Mouse (Mus musculus) embryonic facial prominence, embryonic 13.5 days (tissue): ENCODE results near the gene Zfp536. TPM values are rescaled to one million over a fixed set of nuclear protein-coding genes. Genes with fewer than 3 reads are reported as not detected.

Source experiments
- ATAC-seq: fragments of 200-750 bp; cut with Nextera tagmentation; 2 replicates; pipeline ENCODE4 v1.8.0; 2017; ENCODE audit warnings: low read depth; ENCODE audit not compliant: insufficient number of reproducible peaks, insufficient read depth, low FRiP score, low TSS enrichment
- H3K27ac ChIP-seq: fragments of 300-500 bp; sonication (generic); 2 replicates; pipeline ENCODE4 v1.5.1; 2015; ENCODE audit warnings: moderate library complexity, mild to moderate bottlenecking, inconsistent platforms
- H3K27me3 ChIP-seq: fragments of 300-500 bp; sonication (generic); 2 replicates; pipeline ENCODE4 v1.6.1; 2015; ENCODE audit warnings: mild to moderate bottlenecking, inconsistent platforms
- H3K36me3 ChIP-seq: fragments of 300-500 bp; sonication (generic); 2 replicates; pipeline ENCODE4 v1.6.1; 2015; ENCODE audit warnings: mild to moderate bottlenecking, inconsistent platforms
- H3K4me1 ChIP-seq: fragments of 300-500 bp; sonication (generic); 2 replicates; pipeline ENCODE4 v1.6.1; 2015; ENCODE audit warnings: inconsistent platforms
- H3K4me2 ChIP-seq: fragments of 300-500 bp; sonication (generic); 2 replicates; pipeline ENCODE4 v1.6.1; 2015; ENCODE audit warnings: moderate library complexity, mild to moderate bottlenecking, inconsistent platforms
- H3K4me3 ChIP-seq: fragments of 300-500 bp; sonication (generic); 2 replicates; pipeline ENCODE4 v1.5.1; 2015; ENCODE audit warnings: mild to moderate bottlenecking, inconsistent platforms
- H3K9ac ChIP-seq: fragments of 300-500 bp; sonication (generic); 2 replicates; pipeline ENCODE4 v1.6.1; 2015; ENCODE audit warnings: mild to moderate bottlenecking, inconsistent platforms
- H3K9me3 ChIP-seq: fragments of 300-500 bp; sonication (generic); 2 replicates; pipeline ENCODE4 v1.6.1; 2016; ENCODE audit warnings: inconsistent platforms
- WGBS: fragments of 180-500 bp; shearing (Covaris S2); methylation state at CpG from one replicate; pipeline ENCODE4 v1.1.7; 2015; ENCODE audit warnings: mixed read lengths; 5-methylcytosine and 5-hydroxymethylcytosine counted together
- polyA plus RNA-seq: library from polyadenylated mRNA; unstranded; fragments of >200 nt; fragmentation: Nextera tagmentation; extraction: Ambion mirVana; gene quantifications from 2 replicates; pipeline ENCODE4 v1.2.1, GENCODE M21; 2015

The Zfp536 gene
- polyA plus RNA-seq, 1 experiment from 2014 or later = 7.1 TPM

DNA sequence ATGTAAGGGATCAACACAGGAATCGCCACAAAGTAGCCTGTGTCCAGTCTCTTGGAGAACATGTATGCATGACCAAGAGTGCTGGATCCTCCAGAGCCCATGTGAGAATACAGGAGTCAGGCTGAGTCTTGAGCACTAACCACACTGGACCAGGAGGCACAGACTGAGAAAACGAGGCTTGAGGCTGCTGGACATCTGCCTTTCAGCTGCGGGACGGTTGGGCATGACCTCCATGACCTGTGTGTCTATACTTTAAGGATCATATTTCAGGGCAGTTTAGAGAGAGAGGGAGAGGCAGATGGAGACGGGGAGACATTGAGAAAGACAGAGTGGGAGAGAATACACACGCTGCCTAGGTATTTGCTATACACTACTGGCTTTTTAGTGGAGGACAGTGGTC, 229.4 kb downstream of the Zfp536 start:
- H3K27ac ChIP-seq = no peak overlapping the region
- no peak overlapping the region for H3K4me2 ChIP-seq
- no peak for ATAC-seq
- WGBS = 18% methylated on average over 6 of the region's 6 CpGs
- H3K9ac ChIP-seq = no peak overlapping the region
- no peaks in the 10 kb centered on the region for H3K9me3 ChIP-seq
- H3K27me3 ChIP-seq = no peaks in the 10 kb centered on the region
- no peak overlapping the region for H3K4me3 ChIP-seq
- no peaks in the 10 kb centered on the region for H3K4me1 ChIP-seq
- H3K36me3 ChIP-seq = no peaks in the 10 kb centered on the region

DNA sequence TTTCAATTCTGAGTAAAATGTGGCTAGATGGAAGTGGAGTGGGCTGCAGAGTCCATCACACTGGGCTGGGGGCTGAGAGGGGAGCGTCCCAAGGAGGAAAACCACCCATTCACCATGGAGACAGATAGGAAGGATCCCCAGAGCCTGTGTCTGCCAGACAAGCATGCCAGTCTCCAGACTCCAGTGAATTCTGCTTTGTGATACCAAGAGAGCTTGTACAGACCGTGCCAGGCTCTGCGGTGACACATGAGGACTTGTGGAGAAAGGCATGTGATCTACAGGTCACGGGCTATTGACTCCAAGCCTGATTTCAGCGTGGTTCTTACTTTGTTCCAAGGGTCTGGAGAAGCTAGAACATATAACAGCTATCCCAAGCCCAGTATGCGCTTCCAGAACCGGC, 230.5 kb downstream of the Zfp536 start:
- no peaks in the 10 kb centered on the region for H3K27me3 ChIP-seq
- H3K27ac ChIP-seq = no peak overlapping the region
- no peaks in the 10 kb centered on the region for H3K36me3 ChIP-seq
- H3K4me1 ChIP-seq = no peaks in the 10 kb centered on the region
- 89% methylated on average over 7 of the region's 7 CpGs for WGBS
- H3K4me2 ChIP-seq = no peak overlapping the region
- H3K9me3 ChIP-seq = no peaks in the 10 kb centered on the region
- H3K4me3 ChIP-seq = no peak overlapping the region
- no peak for ATAC-seq
- H3K9ac ChIP-seq = no peak overlapping the region

DNA sequence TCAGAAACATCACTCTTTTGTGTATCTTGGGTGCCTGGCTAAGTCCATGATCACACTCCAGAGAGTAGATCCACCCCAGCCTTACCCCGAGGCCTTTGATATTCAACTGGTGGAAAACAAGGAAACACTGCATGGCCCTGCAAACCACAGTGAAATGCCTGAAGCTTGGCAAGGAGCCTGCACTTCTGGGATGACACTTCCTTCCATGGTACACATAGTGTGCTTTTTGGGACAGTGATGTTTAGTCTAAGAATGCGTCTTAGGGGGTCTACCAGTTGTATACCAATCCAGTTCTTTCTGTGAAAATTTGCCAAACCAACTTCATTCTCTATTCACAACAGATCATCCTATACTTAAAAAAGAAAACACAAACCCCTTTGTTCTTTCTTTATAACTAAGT, 242.3 kb downstream of the Zfp536 start:
- no peaks in the 10 kb centered on the region for H3K9me3 ChIP-seq
- H3K27me3 ChIP-seq = no peaks in the 10 kb centered on the region
- H3K27ac ChIP-seq = no peak overlapping the region
- no peak overlapping the region for H3K4me2 ChIP-seq
- WGBS = 87% methylated on average over 2 of the region's 2 CpGs
- no peak overlapping the region for H3K4me3 ChIP-seq
- ATAC-seq = no peak
- no peaks in the 10 kb centered on the region for H3K4me1 ChIP-seq
- no peak overlapping the region for H3K9ac ChIP-seq
- no peaks in the 10 kb centered on the region for H3K36me3 ChIP-seq

DNA sequence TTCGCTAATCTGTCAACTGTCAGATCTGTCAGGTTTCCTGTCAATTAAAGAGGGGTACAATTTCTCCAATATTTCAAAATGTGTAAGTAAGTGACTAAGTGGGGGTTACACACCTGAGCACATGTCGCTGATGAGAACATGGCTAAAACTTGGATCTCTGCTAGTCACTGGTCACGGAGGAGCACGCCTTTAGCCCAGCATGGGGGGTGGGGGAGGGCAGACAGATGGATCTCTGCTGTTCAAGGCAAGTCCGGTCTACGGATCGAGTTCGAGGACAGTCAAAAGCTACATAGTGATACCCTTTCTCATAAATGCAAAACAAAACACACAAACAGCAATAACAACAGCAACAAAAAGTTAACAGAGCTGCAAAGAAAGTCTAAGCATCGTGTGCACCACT, 245.1 kb downstream of the Zfp536 start:
- no peak overlapping the region for H3K9ac ChIP-seq
- no peaks in the 10 kb centered on the region for H3K27me3 ChIP-seq
- H3K4me1 ChIP-seq = no peaks in the 10 kb centered on the region
- H3K36me3 ChIP-seq = no peaks in the 10 kb centered on the region
- ATAC-seq = no peak
- no peaks in the 10 kb centered on the region for H3K9me3 ChIP-seq
- H3K4me2 ChIP-seq = no peak overlapping the region
- no peak overlapping the region for H3K27ac ChIP-seq
- no peak overlapping the region for H3K4me3 ChIP-seq
- WGBS = 88% methylated on average over 9 of the region's 9 CpGs

DNA sequence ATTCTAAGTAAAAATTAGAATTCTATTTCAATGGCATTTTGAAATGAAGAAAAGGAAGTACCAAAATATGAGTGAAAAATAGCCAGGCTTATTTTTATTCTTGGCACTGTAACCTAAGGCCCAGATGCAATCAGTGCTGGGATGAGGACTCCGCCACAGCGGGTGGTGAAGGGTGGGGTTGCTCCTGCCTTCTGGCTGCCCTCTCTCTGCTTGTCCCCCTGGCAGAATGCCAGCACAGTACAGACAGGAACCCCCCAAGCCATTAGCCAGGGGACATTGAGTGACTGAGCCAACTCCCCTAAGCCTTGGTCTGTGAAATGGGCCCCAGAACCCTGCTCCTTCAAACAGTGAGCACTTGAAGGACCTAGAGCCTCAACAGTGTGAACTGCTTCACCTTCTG, 245.6 kb downstream of the Zfp536 start:
- ATAC-seq = no peak
- 67% methylated on average over 2 of the region's 2 CpGs for WGBS
- no peak overlapping the region for H3K4me3 ChIP-seq
- H3K9me3 ChIP-seq = no peaks in the 10 kb centered on the region
- no peak overlapping the region for H3K27ac ChIP-seq
- H3K4me1 ChIP-seq = no peaks in the 10 kb centered on the region
- no peaks in the 10 kb centered on the region for H3K27me3 ChIP-seq
- H3K4me2 ChIP-seq = no peak overlapping the region
- H3K36me3 ChIP-seq = no peaks in the 10 kb centered on the region
- no peak overlapping the region for H3K9ac ChIP-seq

DNA sequence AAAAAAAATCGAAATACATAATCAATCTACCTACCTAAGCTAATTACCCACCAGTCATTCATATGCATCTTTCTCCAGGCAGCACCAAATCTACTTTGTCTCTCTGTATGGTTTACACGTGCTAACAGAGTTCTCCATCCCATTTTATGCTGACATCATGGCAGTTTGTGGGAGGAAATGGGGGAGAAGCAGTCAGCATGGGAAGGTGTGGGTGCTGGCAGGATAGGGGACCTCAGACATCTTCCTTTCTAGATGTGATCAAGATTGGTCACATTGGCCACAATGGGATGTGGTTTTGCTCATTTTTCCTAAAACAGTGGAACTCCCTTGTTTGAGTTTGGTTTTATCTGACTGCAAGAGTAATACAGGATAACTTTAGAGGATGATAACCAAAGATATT, 252.0 kb downstream of the Zfp536 start:
- H3K4me1 ChIP-seq = 0 out of 2 replicates have a peak, but pooled peaks cover 4% of the 10 kb centered on the region
- no peaks in the 10 kb centered on the region for H3K9me3 ChIP-seq
- no peaks in the 10 kb centered on the region for H3K27me3 ChIP-seq
- no peak overlapping the region for H3K4me2 ChIP-seq
- no peaks in the 10 kb centered on the region for H3K36me3 ChIP-seq
- H3K27ac ChIP-seq = no peak overlapping the region
- H3K9ac ChIP-seq = no peak overlapping the region
- no peak overlapping the region for H3K4me3 ChIP-seq
- WGBS = 71% methylated on average over 2 of the region's 2 CpGs
- no peak for ATAC-seq

DNA sequence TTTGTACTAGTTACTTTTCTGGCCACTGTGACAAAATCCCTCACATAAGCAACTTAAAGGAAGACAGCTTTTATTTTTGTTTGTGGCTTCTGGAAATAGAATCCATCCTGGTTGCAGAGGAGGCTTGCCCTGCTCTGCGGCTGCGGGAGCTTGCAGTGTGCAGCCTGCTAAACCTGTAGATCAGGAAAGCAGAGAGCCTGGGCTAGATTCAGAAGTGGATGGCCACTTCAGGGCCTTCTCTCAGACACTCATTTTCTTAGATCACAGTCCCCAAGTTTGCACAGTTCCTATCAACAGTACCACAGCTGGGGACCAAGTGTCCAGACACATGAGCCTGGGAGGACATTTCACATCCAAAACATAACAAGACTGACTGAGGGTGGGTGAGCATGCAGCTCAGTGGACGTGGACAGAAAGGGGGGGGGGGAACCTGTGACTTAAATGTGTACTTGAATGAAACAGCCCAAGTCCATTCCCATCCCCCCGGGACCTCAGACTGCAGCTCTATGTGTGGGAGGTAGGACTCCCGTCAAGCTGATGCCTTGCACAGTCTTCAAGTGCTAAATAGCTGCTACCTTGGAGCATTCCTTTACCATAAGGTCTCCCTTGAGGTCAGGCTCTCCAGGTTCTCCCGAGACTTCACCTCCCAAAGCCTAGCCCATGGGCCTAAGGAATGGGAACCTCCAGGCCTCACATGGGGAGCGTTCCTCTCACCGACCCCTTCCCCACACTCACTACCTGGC, 262.3 kb downstream of the Zfp536 start:
- H3K27ac ChIP-seq = no peak overlapping the region
- no peaks in the 10 kb centered on the region for H3K36me3 ChIP-seq
- H3K4me3 ChIP-seq = no peak overlapping the region
- no peaks in the 10 kb centered on the region for H3K9me3 ChIP-seq
- 54% methylated on average over 8 of the region's 8 CpGs for WGBS
- H3K27me3 ChIP-seq = no peaks in the 10 kb centered on the region
- peaks cover 23% of the 10 kb centered on the region for H3K4me1 ChIP-seq
- H3K4me2 ChIP-seq = no peak overlapping the region
- H3K9ac ChIP-seq = no peak overlapping the region
- ATAC-seq = no peak

DNA sequence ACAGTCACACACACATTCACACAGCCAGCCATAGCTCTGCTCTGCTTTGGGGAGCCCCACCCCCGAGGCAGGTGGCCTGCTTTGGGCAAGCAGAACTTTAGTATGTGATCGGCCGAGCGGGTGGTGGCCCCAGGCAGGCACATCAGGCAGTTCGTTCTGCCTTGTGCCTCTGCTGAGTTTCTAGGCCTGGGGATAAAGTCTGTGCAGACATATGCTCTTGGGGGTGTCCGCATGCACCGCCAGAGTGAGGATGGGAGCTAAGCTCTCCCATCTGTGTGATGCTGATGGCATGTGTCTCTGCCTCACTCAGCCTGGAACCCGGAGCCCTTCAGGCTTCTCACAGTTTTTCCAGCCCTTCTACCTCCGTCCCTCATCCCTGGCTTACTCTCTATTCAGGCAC, 263.7 kb downstream of the Zfp536 start:
- Histone ChIP-seq H3K36me3 (no peaks in the 10 kb centered on the region), H3K4me2 (no peak overlapping the region), H3K27me3 (no peaks in the 10 kb centered on the region), H3K4me1 (peaks cover 23% of the 10 kb centered on the region), H3K9me3 (no peaks in the 10 kb centered on the region), H3K9ac (no peak overlapping the region), H3K27ac (no peak overlapping the region), H3K4me3 (no peak overlapping the region)
- no peak for ATAC-seq
- WGBS = 62% methylated on average over 9 of the region's 9 CpGs

DNA sequence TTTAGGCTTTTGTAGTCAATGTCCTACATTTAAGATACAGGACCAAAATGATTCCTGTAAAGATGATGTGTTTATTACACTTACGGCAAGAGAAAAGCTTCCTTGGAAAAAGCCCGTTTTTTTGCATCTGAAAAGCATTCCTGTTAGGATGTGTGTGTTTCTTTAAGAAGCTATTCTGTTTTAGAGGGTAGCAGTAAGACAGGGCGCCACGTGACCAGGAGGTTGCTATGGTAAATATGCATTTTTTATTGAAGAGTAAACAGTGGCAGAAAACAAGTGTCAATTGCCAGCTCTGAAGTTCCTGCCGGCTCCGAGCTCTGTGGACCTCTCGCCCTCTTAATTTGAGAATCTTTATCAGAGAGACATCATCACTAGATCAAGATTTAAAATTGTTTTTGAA, 267.9 kb downstream of the Zfp536 start:
- no peak overlapping the region for H3K4me3 ChIP-seq
- no peak overlapping the region for H3K27ac ChIP-seq
- no peaks in the 10 kb centered on the region for H3K36me3 ChIP-seq
- no peaks in the 10 kb centered on the region for H3K27me3 ChIP-seq
- H3K4me2 ChIP-seq = no peak overlapping the region
- no peak overlapping the region for H3K9ac ChIP-seq
- H3K4me1 ChIP-seq = no peaks in the 10 kb centered on the region
- no peak for ATAC-seq
- no peaks in the 10 kb centered on the region for H3K9me3 ChIP-seq
- 59% methylated on average over 7 of the region's 7 CpGs for WGBS

DNA sequence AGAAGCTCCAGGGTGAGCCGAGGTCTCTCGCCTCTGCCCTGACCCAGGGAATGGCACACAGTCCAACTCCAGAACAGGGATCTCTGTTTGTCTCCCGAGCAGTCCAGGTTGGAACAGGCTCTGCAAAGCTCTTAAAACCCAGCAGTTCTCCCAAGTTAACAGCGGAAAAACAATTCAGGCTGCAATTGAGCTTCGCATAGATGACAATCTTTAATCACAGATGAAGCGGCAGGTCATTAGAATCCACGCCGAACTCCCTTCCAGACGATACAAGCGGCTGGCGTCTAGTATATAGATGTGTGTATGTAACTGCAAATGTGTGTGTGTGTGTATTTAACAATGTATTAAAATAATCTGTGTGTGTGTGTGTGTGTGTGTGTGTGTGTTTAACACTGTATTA, 268.3 kb downstream of the Zfp536 start:
- no peak overlapping the region for H3K4me3 ChIP-seq
- H3K36me3 ChIP-seq = no peaks in the 10 kb centered on the region
- H3K27ac ChIP-seq = no peak overlapping the region
- H3K9me3 ChIP-seq = no peaks in the 10 kb centered on the region
- H3K4me1 ChIP-seq = no peaks in the 10 kb centered on the region
- H3K4me2 ChIP-seq = no peak overlapping the region
- no peaks in the 10 kb centered on the region for H3K27me3 ChIP-seq
- WGBS = 78% methylated on average over 11 of the region's 11 CpGs
- H3K9ac ChIP-seq = no peak overlapping the region
- ATAC-seq = no peak

DNA sequence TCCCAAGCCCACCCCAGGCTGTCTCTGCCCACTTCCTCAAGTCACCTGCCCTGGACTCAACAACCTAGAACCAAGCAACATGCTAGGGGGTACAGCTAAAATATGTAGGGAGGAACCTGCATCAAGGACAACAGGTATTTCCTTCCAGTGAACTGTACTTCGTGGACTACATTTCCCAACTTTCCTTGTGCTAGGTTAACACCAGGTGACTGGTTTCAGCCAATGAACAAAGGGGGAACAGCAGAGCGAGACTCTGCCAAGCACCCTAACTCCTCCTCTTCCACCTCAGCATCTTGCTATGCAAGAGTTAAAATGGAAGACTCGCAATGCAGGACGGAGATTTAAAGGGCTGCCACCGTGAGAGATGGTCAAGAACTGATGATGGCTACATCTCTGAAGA, 274.6 kb downstream of the Zfp536 start:
- Histone ChIP-seq H3K36me3 (no peaks in the 10 kb centered on the region), H3K4me1 (0 out of 2 replicates have a peak, but pooled peaks cover 5% of the 10 kb centered on the region), H3K4me3 (no peak overlapping the region), H3K9ac (no peak overlapping the region), H3K4me2 (no peak overlapping the region), H3K9me3 (no peaks in the 10 kb centered on the region), H3K27me3 (no peaks in the 10 kb centered on the region), H3K27ac (no peak overlapping the region)
- 61% methylated on average over 5 of the region's 5 CpGs for WGBS
- ATAC-seq = no peak

DNA sequence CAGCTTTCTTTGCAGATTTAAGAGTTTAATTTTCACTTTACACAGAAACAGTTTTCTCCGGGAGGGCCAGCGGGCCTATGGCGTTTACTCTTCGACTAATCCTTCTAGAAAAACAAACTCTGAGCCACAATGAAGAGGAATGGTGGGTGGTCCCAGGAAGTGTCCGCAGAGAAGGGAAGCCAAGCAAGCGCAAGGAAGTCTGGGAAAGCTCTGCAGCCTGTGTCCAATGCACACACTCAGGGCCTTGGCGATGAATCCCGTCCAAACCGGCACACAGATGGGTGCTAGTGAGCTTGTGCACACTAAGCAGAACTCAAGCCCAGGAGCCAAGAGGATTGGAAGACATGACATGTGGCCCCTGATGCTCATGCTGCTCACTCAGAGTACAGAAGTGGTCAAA, 276.9 kb downstream of the Zfp536 start:
- WGBS = 71% methylated on average over 9 of the region's 9 CpGs
- no peaks in the 10 kb centered on the region for H3K36me3 ChIP-seq
- H3K9me3 ChIP-seq = no peaks in the 10 kb centered on the region
- H3K27me3 ChIP-seq = peaks cover 1% of the 10 kb centered on the region; the same call in 1 of the 2 replicates
- H3K27ac ChIP-seq = no peak overlapping the region
- no peak overlapping the region for H3K4me3 ChIP-seq
- ATAC-seq = no peak
- H3K4me2 ChIP-seq = no peak overlapping the region
- H3K4me1 ChIP-seq = 0 out of 2 replicates have a peak, but pooled peaks cover 5% of the 10 kb centered on the region
- no peak overlapping the region for H3K9ac ChIP-seq
